Mouse (Mus musculus) lung, postnatal 0 days (tissue): ENCODE measurements around the gene Slc50a1.

ENCODE experiments used
- CTCF ChIP-seq: IDR thresholded peaks from 2 replicates; pipeline ENCODE4 v1.5.1; 2016; ENCODE audit warnings: antibody characterized with exemption, mild to moderate bottlenecking
- EP300 ChIP-seq: IDR thresholded peaks from 2 replicates; pipeline ENCODE4 v1.6.1; 2016; ENCODE audit warnings: antibody characterized with exemption, mild to moderate bottlenecking, control low read depth

GRCm38 (mm10) chr3:89318971-89319590 lies 48.7 kb upstream of the Slc50a1 start:
- TF ChIP-seq CTCF (no peak), EP300 (no peak)
